Mouse (Mus musculus) G1E (cell line): ENCODE measurements around the gene Wdr78. TPM values are rescaled to one million over a fixed set of nuclear protein-coding genes. Genes with fewer than 3 reads are reported as not detected.

Experiments used
- ATAC-seq: 2 replicates; pipeline ENCODE4 v1.8.0; 2016; ENCODE audit warnings: mild to moderate bottlenecking; ENCODE audit not compliant: insufficient number of reproducible peaks, poor library complexity, low FRiP score, severe bottlenecking; ENCODE audit errors: extremely low read depth
- DNase-seq: peaks from one replicate; pipeline ENCODE4 v3.0.0; 2012; ENCODE audit warnings: low spot score
- H3K27me3 ChIP-seq: 2 replicates; pipeline ENCODE4 v1.6.1; 2012; ENCODE audit warnings: mild to moderate bottlenecking, low read length, inconsistent platforms; ENCODE audit not compliant: insufficient read depth
- H3K36me3 ChIP-seq: replicated peaks from 2 replicates; pipeline ENCODE3; 2012; ENCODE audit warnings: mild to moderate bottlenecking, inconsistent platforms
- H3K4me1 ChIP-seq: 2 replicates; pipeline ENCODE4 v1.6.1; 2012; ENCODE audit warnings: low read depth, low read length, inconsistent platforms, mixed read lengths; ENCODE audit not compliant: insufficient read depth
- H3K4me3 ChIP-seq: 2 replicates; pipeline ENCODE4 v1.5.1; 2012; ENCODE audit warnings: low read depth, mild to moderate bottlenecking, inconsistent platforms, low read length, moderate library complexity, mixed read lengths
- H3K9me3 ChIP-seq: replicated peaks from 2 replicates; pipeline ENCODE4 v1.6.1; 2012; ENCODE audit warnings: inconsistent platforms
- CTCF ChIP-seq: IDR thresholded peaks from 2 replicates; pipeline ENCODE4 v1.5.1; 2012; ENCODE audit warnings: low read depth, low read length, inconsistent platforms, mixed read lengths
- GATA1 ChIP-seq: IDR thresholded peaks from 2 replicates; pipeline ENCODE4 v1.6.1; 2012; ENCODE audit warnings: borderline replicate concordance, low read length, inconsistent platforms, mixed read lengths
- GATA2 ChIP-seq: IDR thresholded peaks from 2 replicates; pipeline ENCODE4 v1.6.1; 2012; ENCODE audit warnings: low read depth, low read length, inconsistent platforms, borderline replicate concordance
- POLR2AphosphoS5 ChIP-seq: IDR thresholded peaks from 2 replicates; pipeline ENCODE4 v1.6.1; 2012; ENCODE audit warnings: low read depth, low read length, inconsistent platforms; ENCODE audit not compliant: insufficient replicate concordance
- TAL1 ChIP-seq: conservative IDR thresholded peaks from 2 replicates; pipeline ENCODE4 v1.6.1; 2012; ENCODE audit warnings: low read depth, low read length, inconsistent platforms, mixed read lengths
- polyA plus RNA-seq: library from polyadenylated mRNA; stranded (reverse); fragments of >175 nt; gene quantifications from 2 replicates; pipeline ENCODE4 v1.2.3, GENCODE M21; 2012
- total RNA-seq, 2 experiments: library from RNA; stranded (forward) in 1 of 2; stranded (reverse) in 1 of 2; fragments of 200-1000 nt in 1 of 2; fragments of >200 nt in 1 of 2; fragmentation: Nextera tagmentation in 1 of 2; gene quantifications; 2 replicates each; pipeline ENCODE4 v1.2.3; 2014 to 2017

Gene Wdr78
- total and polyA plus RNA-seq, 3 experiments, result 0.59 to 3.8 (median 1.0) TPM

GRCm38 (mm10) chr4:103070631-103071030 is 43.7 kb downstream of the Wdr78 start:
- H3K27me3 ChIP-seq, result no peaks in the 10 kb centered on the region
- no peak for TF ChIP-seq GATA1
- no peak for TF ChIP-seq POLR2AphosphoS5
- no peak for TF ChIP-seq GATA2
- TF ChIP-seq CTCF, result no peak
- no peak for TF ChIP-seq TAL1
- no peaks in the 10 kb centered on the region for H3K36me3 ChIP-seq
- no peak for ATAC-seq
- no peak for DNase-seq
- H3K4me1 ChIP-seq, result no peaks in the 10 kb centered on the region
- H3K4me3 ChIP-seq, result no peak overlapping the region
- H3K9me3 ChIP-seq, result no peaks in the 10 kb centered on the region

GRCm38 (mm10) chr4:103067906-103068655 is 46.3 kb downstream of the Wdr78 start:
- no peak for ATAC-seq

GRCm38 (mm10) chr4:103064976-103065375 is 49.4 kb downstream of the Wdr78 start:
- DNase-seq, result no peak
- TF ChIP-seq CTCF, result no peak
- no peak for TF ChIP-seq POLR2AphosphoS5
- no peak for TF ChIP-seq GATA1
- no peak for TF ChIP-seq GATA2
- TF ChIP-seq TAL1, result no peak
- ATAC-seq, result no peak
- no peak overlapping the region for H3K4me3 ChIP-seq
- no peaks in the 10 kb centered on the region for H3K36me3 ChIP-seq
- H3K4me1 ChIP-seq, result no peaks in the 10 kb centered on the region
- no peaks in the 10 kb centered on the region for H3K27me3 ChIP-seq
- no peaks in the 10 kb centered on the region for H3K9me3 ChIP-seq

More at GRCm38 (mm10) chr4:103067906-103068655, 46.3 kb downstream of the Wdr78 start:
- Histone ChIP-seq H3K4me1 (no peaks in the 10 kb centered on the region), H3K36me3 (no peaks in the 10 kb centered on the region), H3K4me3 (no peak overlapping the region), H3K9me3 (no peaks in the 10 kb centered on the region), H3K27me3 (no peaks in the 10 kb centered on the region)
- TF ChIP-seq TAL1 (no peak), CTCF (no peak), GATA1 (no peak), GATA2 (no peak), POLR2AphosphoS5 (no peak)
- DNase-seq, result no peak

GRCm38 (mm10) chr4:103064421-103064820 is 49.9 kb downstream of the Wdr78 start:
- H3K36me3 ChIP-seq, result no peaks in the 10 kb centered on the region
- no peak for TF ChIP-seq TAL1
- TF ChIP-seq GATA2, result no peak
- no peak for TF ChIP-seq POLR2AphosphoS5
- TF ChIP-seq CTCF, result no peak
- no peak for TF ChIP-seq GATA1
- no peaks in the 10 kb centered on the region for H3K27me3 ChIP-seq

GRCm38 (mm10) chr4:103056909-103057308 is 57.4 kb downstream of the Wdr78 start:
- TF ChIP-seq TAL1, result no peak
- TF ChIP-seq CTCF, result no peak
- no peak for TF ChIP-seq GATA1
- TF ChIP-seq POLR2AphosphoS5, result no peak
- no peak for TF ChIP-seq GATA2
- no peak for DNase-seq
- H3K27me3 ChIP-seq, result no peaks in the 10 kb centered on the region

More at GRCm38 (mm10) chr4:103064421-103064820, 49.9 kb downstream of the Wdr78 start:
- Histone ChIP-seq H3K4me3 (no peak overlapping the region), H3K4me1 (no peaks in the 10 kb centered on the region), H3K9me3 (no peaks in the 10 kb centered on the region)
- no peak for DNase-seq
- no peak for ATAC-seq

GRCm38 (mm10) chr4:103048046-103048445 is 66.3 kb downstream of the Wdr78 start:
- ATAC-seq, result no peak
- Histone ChIP-seq H3K9me3 (no peaks in the 10 kb centered on the region), H3K4me1 (no peaks in the 10 kb centered on the region), H3K36me3 (no peaks in the 10 kb centered on the region), H3K4me3 (no peak overlapping the region), H3K27me3 (no peaks in the 10 kb centered on the region)
- DNase-seq, result no peak
- TF ChIP-seq TAL1 (no peak), CTCF (no peak)

More at GRCm38 (mm10) chr4:103056909-103057308, 57.4 kb downstream of the Wdr78 start:
- Histone ChIP-seq H3K36me3 (no peaks in the 10 kb centered on the region), H3K4me1 (no peaks in the 10 kb centered on the region), H3K4me3 (no peak overlapping the region), H3K9me3 (no peaks in the 10 kb centered on the region)
- ATAC-seq, result no peak
